Mouse (Mus musculus) neutrophil, adult 83 days (primary cell): Measurements from ENCODE around the gene Cited4. TPM values are rescaled to one million over a fixed set of nuclear protein-coding genes. Genes with fewer than 3 reads are reported as not detected.

Experiments
- total RNA-seq, 2 experiments: library from RNA; stranded (reverse); gene quantifications; one replicate each; pipeline ENCODE4 v1.2.4; 2023

The Cited4 gene
- 10 to 100 TPM; 12.2 to 14.6 TPM for total RNA-seq

GRCm38 (mm10) chr4:120666358-120667024, at the start of gene Cited4:
Cited4 (plus strand) TSS chr4:120666572.

Other genes starting within 250 kb of the Cited4 start
- gene Slfnl1, start 134.3 kb upstream of the Cited4 start, total RNA-seq, result under 1 TPM in 1 of 2 experiments, not detected in 1; 0.22 TPM
- 10 to 100 TPM in 1 of 2 experiments, 1 to 10 TPM in 1; 8.9 to 10.6 TPM for gene Ctps, start 96.3 kb upstream of the Cited4 start, total RNA-seq
- gene Gm8439, start 77.8 kb upstream of the Cited4 start, total RNA-seq, result 1 to 10 TPM; 1.6 TPM
- not detected for gene Kcnq4, start 82.0 kb downstream of the Cited4 start, total RNA-seq
- gene Nfyc, start 165.0 kb downstream of the Cited4 start, total RNA-seq, result 10 to 100 TPM; 45.6 to 47.6 TPM
- gene Rims3, start 188.2 kb downstream of the Cited4 start, total RNA-seq, result under 1 TPM; 0.18 to 0.35 TPM